Mouse (Mus musculus): ENCODE measurements at regions not wholly inside any gene's neighbourhood (a gene's known extent, or its start where the extent isn't known, plus 50 kb on each side); places are given as distances from the start of the nearest gene placed in this dataset.

GRCm38 (mm10) chr1:95762244-95762643 lies 94.9 kb upstream of the St8sia4 start:
- peak; percentile 72 for DNase-seq (ENCODE audit: low read depth)

DNA sequence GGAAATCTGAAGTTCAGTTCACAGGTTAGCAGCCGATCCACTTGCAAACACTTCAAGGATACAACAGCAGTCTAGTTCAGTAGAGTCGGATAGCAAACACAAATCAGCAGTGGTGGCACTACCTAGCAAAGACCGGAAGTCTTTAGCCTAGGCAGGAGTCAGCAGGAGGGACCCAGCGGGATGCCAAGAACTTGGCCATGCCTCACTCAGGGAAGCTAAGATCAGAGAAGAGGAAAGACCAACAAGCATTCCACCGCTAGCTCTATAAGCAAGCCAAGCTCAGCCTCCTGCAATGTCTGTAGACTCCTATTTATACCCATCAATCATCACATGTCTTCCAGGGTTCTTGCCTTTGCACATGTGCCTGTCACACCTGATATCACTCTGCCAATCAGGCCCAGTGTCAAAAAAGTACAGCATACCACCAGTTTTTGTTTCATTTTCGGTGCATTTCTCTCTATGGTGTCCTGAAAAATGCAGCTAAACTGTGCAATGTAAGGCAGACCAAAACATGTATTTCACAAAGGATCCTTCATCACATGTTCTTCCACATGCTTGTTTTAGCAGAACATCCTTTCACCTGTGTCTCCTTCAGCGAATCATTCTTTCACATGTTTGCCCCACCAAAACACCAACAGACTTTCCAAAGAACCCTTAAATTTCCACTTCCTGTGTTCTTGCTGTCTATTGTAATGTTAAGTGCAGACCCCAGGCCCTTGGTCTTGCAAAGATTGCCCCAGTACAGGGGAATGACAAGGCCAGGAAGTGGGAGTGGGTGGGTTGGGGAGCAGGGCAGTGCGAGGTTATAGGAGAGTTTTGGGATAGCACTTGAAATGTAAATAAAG lies 86.9 kb upstream of the St8sia4 start:
- DNase-seq (ENCODE audit: low read depth) = no peak

- DNase-seq (ENCODE audit: low read depth) = no peak
Observed at GRCm38 (mm10) chr1:95753517-95753916, 86.1 kb upstream of the St8sia4 start.

- DNase-seq (ENCODE audit: low read depth) = no peak
Observed at GRCm38 (mm10) chr1:95748940-95749339, 81.6 kb upstream of the St8sia4 start.

DNA sequence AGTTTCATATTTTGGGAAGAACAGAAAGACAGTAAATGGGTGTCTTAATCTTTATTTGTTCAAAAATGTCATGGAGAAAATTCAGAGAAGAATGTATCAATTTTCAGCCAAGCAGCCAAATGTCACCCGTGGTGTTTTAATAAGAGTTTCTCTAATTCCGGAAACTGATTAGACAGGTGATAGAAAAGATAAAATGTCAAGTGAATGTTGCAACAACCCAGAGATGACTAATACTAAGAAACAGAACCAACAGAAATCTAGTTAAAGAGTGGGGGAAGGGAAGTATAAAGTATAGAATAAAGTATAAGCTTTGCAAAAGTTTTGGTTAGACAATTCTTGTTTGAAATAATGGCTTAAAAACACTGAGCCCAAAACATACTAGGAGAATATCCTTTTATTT lies 79.9 kb upstream of the St8sia4 start:
- DNase-seq (ENCODE audit: low read depth) = no peak

DNA sequence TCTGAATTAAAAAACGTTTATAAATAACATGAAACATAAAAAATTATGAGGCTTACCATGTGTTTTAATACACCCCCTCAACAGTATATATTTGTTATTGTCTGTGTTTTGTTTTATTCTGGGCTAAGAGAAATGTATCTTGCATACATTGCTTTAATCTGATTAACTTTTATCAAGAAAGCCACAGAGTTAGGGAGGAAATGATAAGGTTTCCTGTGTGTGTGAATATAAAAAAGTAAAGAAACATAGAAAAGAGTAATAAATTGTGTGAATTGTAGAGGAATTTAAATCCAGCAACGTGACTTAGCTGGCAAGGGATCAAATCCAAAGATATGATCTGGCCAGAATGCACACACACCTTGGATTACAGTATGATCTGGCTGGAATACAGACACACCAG lies 77.1 kb upstream of the St8sia4 start:
- DNase-seq (ENCODE audit: low read depth) = no peak

DNA sequence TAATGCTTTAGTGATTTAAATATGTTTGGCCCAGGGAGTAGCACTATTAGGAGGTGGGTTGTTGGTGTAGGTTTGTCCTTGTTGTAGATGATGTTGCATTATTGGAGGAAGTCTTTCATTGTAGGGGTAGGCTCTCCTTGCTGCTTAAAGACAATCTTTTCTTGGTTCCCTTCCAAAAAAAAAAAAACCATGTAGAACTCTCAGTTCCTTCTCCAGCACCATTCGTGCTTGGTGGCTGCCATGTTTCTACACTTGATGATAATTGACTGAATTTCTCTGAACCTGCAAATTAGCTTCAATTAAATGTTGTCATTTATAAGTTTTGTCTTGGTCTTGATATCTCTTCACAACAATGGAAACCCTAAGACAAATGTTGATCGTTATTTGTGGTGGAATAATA lies 76.0 kb upstream of the St8sia4 start:
- no peak for DNase-seq (ENCODE audit: low read depth)

DNA sequence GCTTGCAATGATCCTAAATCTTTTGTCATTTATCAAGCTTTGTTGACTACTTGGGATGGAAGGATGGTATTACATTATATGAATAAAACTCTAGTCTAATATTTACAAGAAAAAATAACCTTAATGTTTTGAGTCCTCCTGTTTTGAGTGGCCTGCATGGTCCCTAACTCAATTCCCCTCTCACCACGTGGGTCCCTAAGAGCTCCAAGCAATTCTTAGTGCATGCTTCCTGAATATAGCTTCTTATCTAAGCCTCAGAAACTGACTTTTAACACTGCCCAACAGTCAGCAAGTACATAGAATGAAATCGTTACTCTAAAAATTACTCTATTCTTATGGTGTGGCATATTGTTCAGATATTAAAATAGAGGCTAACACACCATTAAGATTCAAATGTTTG lies 52.1 kb upstream of the St8sia4 start:
- no peak for DNase-seq (ENCODE audit: low read depth)

GRCm38 (mm10) chr1:95718794-95719193 lies 51.4 kb upstream of the St8sia4 start:
- no peak for DNase-seq (ENCODE audit: low read depth)

Measured in NIH3T3 (cell line).